Mouse (Mus musculus) myocyte (in vitro differentiated cells): ENCODE data around the gene Prss2. TPM values are rescaled to one million over a fixed set of nuclear protein-coding genes. Genes with fewer than 3 reads are reported as not detected.
"Not testable (repeated sequence)": the region's sequence is repeated elsewhere in the genome, so short reads cannot be mapped to it uniquely, and the experiment has no call there.

Experiments used
- H3K27me3 ChIP-seq: one replicate; pipeline ENCODE4 v1.6.1; 2011; ENCODE audit not compliant: control insufficient read depth, insufficient read depth, insufficient read length
- H3K36me3 ChIP-seq: one replicate; pipeline ENCODE4 v1.6.1; 2011; ENCODE audit not compliant: control insufficient read depth, insufficient read depth
- H3K4me2 ChIP-seq: one replicate; pipeline ENCODE4 v1.6.1; 2011; ENCODE audit warnings: low read depth, control low read depth
- H3K4me3 ChIP-seq: one replicate; pipeline ENCODE4 v1.5.1; 2011; ENCODE audit warnings: mild to moderate bottlenecking, control low read depth, moderate library complexity
- H3K79me2 ChIP-seq: one replicate; pipeline ENCODE4 v1.6.1; 2011; ENCODE audit not compliant: control insufficient read depth, insufficient read depth
- H3ac ChIP-seq: one replicate; pipeline ENCODE4 v1.6.1; 2011; ENCODE audit not compliant: control insufficient read depth, insufficient read length
- CEBPB ChIP-seq: IDR thresholded peaks from 2 replicates; pipeline ENCODE4 v1.6.1; 2011; ENCODE audit warnings: mild to moderate bottlenecking, moderate library complexity; ENCODE audit not compliant: poor library complexity, insufficient read depth, severe bottlenecking
- E2F4 ChIP-seq: IDR thresholded peaks from one replicate; pipeline ENCODE4 v1.6.1; 2011; ENCODE audit warnings: mild to moderate bottlenecking, control low read depth, moderate library complexity; ENCODE audit not compliant: insufficient read depth
- MAX ChIP-seq: IDR thresholded peaks from one replicate; pipeline ENCODE4 v1.6.1; 2011; ENCODE audit warnings: low read depth, mild to moderate bottlenecking, control low read depth
- MYOD1 ChIP-seq, 3 experiments: IDR thresholded peaks; one replicate each; pipeline ENCODE4 v1.6.1; 2011; ENCODE audit warnings: control low read depth in 2 of 3, low read depth in 2 of 3, mild to moderate bottlenecking in 2 of 3, moderate library complexity in 1 of 3; ENCODE audit not compliant: insufficient read length in 2 of 3, control insufficient read depth in 1 of 3
- MYOG ChIP-seq, 3 experiments: IDR thresholded peaks; one replicate each; pipeline ENCODE4 v1.6.1; 2011; ENCODE audit warnings: control low read depth in 2 of 3, low read depth in 2 of 3, mild to moderate bottlenecking in 2 of 3; ENCODE audit not compliant: insufficient read length in 2 of 3, control insufficient read depth in 1 of 3, insufficient read depth in 1 of 3
- POLR2A ChIP-seq: IDR thresholded peaks from one replicate; pipeline ENCODE4 v1.6.1; 2011; ENCODE audit warnings: low read depth, mild to moderate bottlenecking, control low read depth, moderate library complexity; ENCODE audit not compliant: insufficient read length
- POLR2AphosphoS2 ChIP-seq: IDR thresholded peaks from one replicate; pipeline ENCODE4 v1.6.1; 2011; ENCODE audit warnings: low read depth, control low read depth; ENCODE audit not compliant: insufficient read length
- REST ChIP-seq: IDR thresholded peaks from one replicate; pipeline ENCODE4 v1.6.1; 2011; ENCODE audit warnings: mild to moderate bottlenecking, control low read depth, moderate library complexity; ENCODE audit not compliant: insufficient read depth, insufficient read length
- SRF ChIP-seq: IDR thresholded peaks from one replicate; pipeline ENCODE4 v1.6.1; 2011; ENCODE audit warnings: low read depth; ENCODE audit not compliant: control insufficient read depth, insufficient read length
- TCF12 ChIP-seq: IDR thresholded peaks from one replicate; pipeline ENCODE4 v1.6.1; 2011; ENCODE audit warnings: mild to moderate bottlenecking, control low read depth; ENCODE audit not compliant: poor library complexity, insufficient read depth, severe bottlenecking
- TCF3 ChIP-seq: IDR thresholded peaks from one replicate; pipeline ENCODE4 v1.6.1; 2011; ENCODE audit warnings: low read depth, control low read depth; ENCODE audit not compliant: insufficient read length
- USF1 ChIP-seq: IDR thresholded peaks from one replicate; pipeline ENCODE4 v1.6.1; 2011; ENCODE audit warnings: low read depth, mild to moderate bottlenecking, control low read depth, moderate library complexity
- polyA plus RNA-seq: library from polyadenylated mRNA; unstranded; fragments of >200 nt; fragmentation: generic; extraction: Trizol; gene quantifications from one replicate; pipeline ENCODE4 v1.2.1, GENCODE M21; 2012; ENCODE audit warnings: missing spikeins

Gene Prss2
- polyA plus RNA-seq, 1 experiment: 0.14 TPM

GRCm38 (mm10) chr6:41559331-41559730 is 37.7 kb downstream of the Prss2 start:
- no peak overlapping the region for H3ac ChIP-seq
- no peaks in the 10 kb centered on the region for H3K79me2 ChIP-seq
- H3K4me2 ChIP-seq: no peak overlapping the region
- no peak overlapping the region for H3K4me3 ChIP-seq
- H3K27me3 ChIP-seq: no peaks in the 10 kb centered on the region
- no peaks in the 10 kb centered on the region for H3K36me3 ChIP-seq
- TF ChIP-seq POLR2A (no peak), TCF12 (no peak), MYOG (IDR thresholded peaks at IDR 0.05; ENCODE audit: control insufficient read depth in 1 of 3, insufficient read depth in 1 of 3, insufficient read length in 2 of 3, low read depth in 2 of 3) (no peak), MAX (no peak), SRF (no peak), MYOD1 (IDR thresholded peaks at IDR 0.05; ENCODE audit: control insufficient read depth in 1 of 3, insufficient read length in 2 of 3, low read depth in 2 of 3) (no peak), E2F4 (no peak), USF1 (no peak)

GRCm38 (mm10) chr6:41560273-41560672 is 38.7 kb downstream of the Prss2 start:
- Histone ChIP-seq H3ac (no peak overlapping the region), H3K27me3 (no peaks in the 10 kb centered on the region), H3K4me2 (no peak overlapping the region), H3K36me3 (no peaks in the 10 kb centered on the region), H3K79me2 (no peaks in the 10 kb centered on the region), H3K4me3 (no peak overlapping the region)
- no peak for TF ChIP-seq POLR2A
- no peak for TF ChIP-seq CEBPB
- TF ChIP-seq USF1: no peak
- no peak for TF ChIP-seq MYOG (IDR thresholded peaks at IDR 0.05; ENCODE audit: control insufficient read depth in 1 of 3, insufficient read depth in 1 of 3, insufficient read length in 2 of 3, low read depth in 2 of 3)
- TF ChIP-seq MAX: no peak
- TF ChIP-seq REST: no peak
- no peak for TF ChIP-seq POLR2AphosphoS2
- TF ChIP-seq E2F4: no peak
- no peak for TF ChIP-seq MYOD1 (IDR thresholded peaks at IDR 0.05; ENCODE audit: control insufficient read depth in 1 of 3, insufficient read length in 2 of 3, low read depth in 2 of 3)
- no peak for TF ChIP-seq TCF3
- no peak for TF ChIP-seq TCF12
- no peak for TF ChIP-seq SRF

GRCm38 (mm10) chr6:41562598-41562997 is 41.0 kb downstream of the Prss2 start:
- no peaks in the 10 kb centered on the region for H3K79me2 ChIP-seq
- H3ac ChIP-seq: no peak overlapping the region
- H3K27me3 ChIP-seq: no peaks in the 10 kb centered on the region
- TF ChIP-seq MYOG (IDR thresholded peaks at IDR 0.05; ENCODE audit: control insufficient read depth in 1 of 3, insufficient read depth in 1 of 3, insufficient read length in 2 of 3, low read depth in 2 of 3): no peak
- TF ChIP-seq REST: no peak
- TF ChIP-seq TCF12: no peak
- no peak for TF ChIP-seq TCF3
- TF ChIP-seq E2F4: no peak
- TF ChIP-seq POLR2AphosphoS2: no peak
- TF ChIP-seq USF1: no peak
- TF ChIP-seq SRF: no peak
- no peak for TF ChIP-seq MAX
- no peak for TF ChIP-seq CEBPB
- no peak overlapping the region for H3K4me3 ChIP-seq
- no peak overlapping the region for H3K4me2 ChIP-seq
- no peaks in the 10 kb centered on the region for H3K36me3 ChIP-seq

- not testable (repeated sequence) for H3K4me2 ChIP-seq, H3K79me2 ChIP-seq, H3K4me3 ChIP-seq, H3K27me3 ChIP-seq, H3ac ChIP-seq, H3K36me3 ChIP-seq
Measured at GRCm38 (mm10) chr6:41563104-41563951, 41.7 kb downstream of the Prss2 start.

- no peak for TF ChIP-seq CEBPB
- no peak for TF ChIP-seq REST
- no peak for TF ChIP-seq TCF3
- TF ChIP-seq E2F4: no peak
- no peak for TF ChIP-seq MAX
- TF ChIP-seq MYOG (IDR thresholded peaks at IDR 0.05; ENCODE audit: control insufficient read depth in 1 of 3, insufficient read depth in 1 of 3, insufficient read length in 2 of 3, low read depth in 2 of 3): no peak
- TF ChIP-seq POLR2A: no peak
- TF ChIP-seq USF1: no peak
- TF ChIP-seq SRF: no peak
- TF ChIP-seq POLR2AphosphoS2: no peak
- no peak for TF ChIP-seq TCF12
- no peak for TF ChIP-seq MYOD1 (IDR thresholded peaks at IDR 0.05; ENCODE audit: control insufficient read depth in 1 of 3, insufficient read length in 2 of 3, low read depth in 2 of 3)
- no peak overlapping the region for H3K4me2 ChIP-seq
- no peaks in the 10 kb centered on the region for H3K36me3 ChIP-seq
- H3K4me3 ChIP-seq: no peak overlapping the region
- H3K79me2 ChIP-seq: no peaks in the 10 kb centered on the region
- H3K27me3 ChIP-seq: no peaks in the 10 kb centered on the region
- H3ac ChIP-seq: no peak overlapping the region
Measured at GRCm38 (mm10) chr6:41565261-41565660, 43.7 kb downstream of the Prss2 start.
